Mouse (Mus musculus): ENCODE measurements around the gene Sgms1. TPM values are rescaled to one million over a fixed set of nuclear protein-coding genes. Genes with fewer than 3 reads are reported as not detected.

Gene Sgms1
- total and polyA plus RNA-seq, 2 experiments from 2014 or later = 21.3 to 28.4 TPM

DNA sequence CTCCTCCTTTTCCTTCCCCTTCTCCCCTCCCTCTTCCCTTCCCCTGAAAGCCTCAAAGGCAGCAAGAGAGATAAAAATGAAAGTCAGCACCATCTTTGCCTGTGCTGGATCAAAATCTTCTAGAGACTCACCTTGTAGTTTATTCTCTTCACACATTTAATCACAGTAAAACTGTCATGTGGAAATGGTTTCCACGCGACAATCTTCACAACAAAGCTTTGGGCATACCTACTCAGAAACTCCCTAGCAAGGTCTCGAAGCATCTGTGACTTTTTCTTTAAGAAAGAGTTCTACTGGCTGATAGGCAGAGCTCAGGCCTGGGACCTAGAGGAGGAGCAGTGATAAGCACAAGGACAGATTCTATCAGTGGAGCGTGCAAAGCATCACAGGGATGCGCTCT lies 131.4 kb downstream of the Sgms1 start:
- H3K9me3 ChIP-seq (ENCODE audit: low read length) = no peaks in the 10 kb centered on the region
- H3K4me2 ChIP-seq (ENCODE audit: low read depth, low read length, poor library complexity, severe bottlenecking) = no peak overlapping the region
- no peaks in the 10 kb centered on the region for H3K27me3 ChIP-seq (ENCODE audit: insufficient read depth, low read length)
- DNase-seq (ENCODE audit: low spot score) (no peak), ATAC-seq (ENCODE audit: low FRiP score) (no peak)
- no peak overlapping the region for H3K4me3 ChIP-seq (ENCODE audit: low read depth, low read length)
- no peak overlapping the region for H3K9ac ChIP-seq (replicated peaks; ENCODE audit: low read length, poor library complexity, severe bottlenecking)
- no peak for TF ChIP-seq CTCF (IDR thresholded peaks at IDR 0.05)
- H3K27ac ChIP-seq (ENCODE audit: low read depth, low read length) = 0 out of 2 replicates have a peak overlapping the region, but pooled peaks have one; percentile 3
- 69% methylated on average over 5 of the region's 5 CpGs for WGBS
- 0 out of 2 replicates have a peak, but pooled peaks cover 6% of the 10 kb centered on the region for H3K4me1 ChIP-seq (ENCODE audit: insufficient read depth, low read length)
- peaks cover 4% of the 10 kb centered on the region; the same call in 1 of the 2 replicates for H3K36me3 ChIP-seq (ENCODE audit: insufficient read depth, low read length)

- H3K9me3 ChIP-seq (ENCODE audit: low read length) = no peaks in the 10 kb centered on the region
- TF ChIP-seq CTCF (IDR thresholded peaks at IDR 0.05) = no peak
- H3K36me3 ChIP-seq (ENCODE audit: insufficient read depth, low read length) = peaks cover 4% of the 10 kb centered on the region; the same call in 1 of the 2 replicates
- H3K4me3 ChIP-seq (ENCODE audit: low read depth, low read length) = no peak overlapping the region
- H3K27ac ChIP-seq (ENCODE audit: low read depth, low read length) = no peak overlapping the region
- 0 out of 2 replicates have a peak, but pooled peaks cover 6% of the 10 kb centered on the region for H3K4me1 ChIP-seq (ENCODE audit: insufficient read depth, low read length)
- H3K27me3 ChIP-seq (ENCODE audit: insufficient read depth, low read length) = no peaks in the 10 kb centered on the region
- H3K9ac ChIP-seq (replicated peaks; ENCODE audit: low read length, poor library complexity, severe bottlenecking) = no peak overlapping the region
- ATAC-seq (ENCODE audit: low FRiP score) (no peak), DNase-seq (ENCODE audit: low spot score) (no peak)
- 90% methylated on average over 3 of the region's 3 CpGs for WGBS
- H3K4me2 ChIP-seq (ENCODE audit: low read depth, low read length, poor library complexity, severe bottlenecking) = no peak overlapping the region
These were observed 131.9 kb downstream of the Sgms1 start for GRCm38 (mm10) chr19:32257616-32258015.

DNA sequence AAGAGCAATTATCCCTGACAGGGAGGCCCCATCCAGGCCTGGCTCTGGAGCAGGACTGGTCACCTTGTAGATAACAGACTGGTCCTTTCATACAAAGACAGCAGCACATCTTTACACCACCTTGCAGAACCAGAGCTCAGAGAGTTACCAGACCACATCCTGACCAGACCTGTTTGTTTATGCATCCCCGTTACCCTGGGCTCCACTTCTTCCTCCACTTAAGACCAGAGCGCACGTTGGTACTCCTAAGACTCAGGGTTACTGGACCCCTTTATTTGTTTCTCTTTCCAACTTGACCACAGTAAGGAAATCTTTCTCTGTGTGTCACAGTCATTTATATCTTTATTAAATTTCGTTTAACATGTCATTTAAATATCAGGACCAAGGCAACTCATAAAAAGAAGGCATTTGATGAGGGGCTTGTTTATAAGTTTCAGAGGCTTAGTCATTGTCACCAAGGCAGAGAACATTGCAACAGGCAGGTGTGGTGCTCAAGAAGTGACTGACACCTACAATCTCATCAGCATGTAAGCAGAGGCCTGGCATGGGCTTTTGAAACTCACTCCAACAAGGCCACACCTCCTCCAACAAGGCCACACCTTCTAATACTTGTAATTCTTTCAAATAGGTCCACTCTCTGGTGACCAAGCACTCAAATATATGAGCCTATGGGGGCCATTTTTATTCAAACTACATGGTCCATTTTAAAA lies 132.7 kb downstream of the Sgms1 start:
- H3K36me3 ChIP-seq (ENCODE audit: insufficient read depth, low read length) = peaks cover 4% of the 10 kb centered on the region; the same call in 1 of the 2 replicates
- TF ChIP-seq CTCF (IDR thresholded peaks at IDR 0.05) = no peak
- 0 out of 2 replicates have a peak, but pooled peaks cover 6% of the 10 kb centered on the region for H3K4me1 ChIP-seq (ENCODE audit: insufficient read depth, low read length)
- peak overlapping the region; percentile 19; the same call in 1 of the 2 replicates for H3K27ac ChIP-seq (ENCODE audit: low read depth, low read length)
- no peak overlapping the region for H3K4me3 ChIP-seq (ENCODE audit: low read depth, low read length)
- H3K9ac ChIP-seq (replicated peaks; ENCODE audit: low read length, poor library complexity, severe bottlenecking) = no peak overlapping the region
- no peak for ATAC-seq (ENCODE audit: low FRiP score)
- no peak for DNase-seq (ENCODE audit: low spot score)
- H3K9me3 ChIP-seq (ENCODE audit: low read length) = no peaks in the 10 kb centered on the region
- no peaks in the 10 kb centered on the region for H3K27me3 ChIP-seq (ENCODE audit: insufficient read depth, low read length)
- H3K4me2 ChIP-seq (ENCODE audit: low read depth, low read length, poor library complexity, severe bottlenecking) = no peak overlapping the region
- WGBS = 74% methylated on average over 4 of the region's 4 CpGs

GRCm38 (mm10) chr19:32255429-32256185 lies 133.9 kb downstream of the Sgms1 start:
- ATAC-seq (ENCODE audit: low FRiP score) (no peak), DNase-seq (ENCODE audit: low spot score) (no peak)
- Histone ChIP-seq H3K9ac (replicated peaks; ENCODE audit: low read length, poor library complexity, severe bottlenecking) (no peak overlapping the region), H3K27me3 (ENCODE audit: insufficient read depth, low read length) (no peaks in the 10 kb centered on the region), H3K4me2 (ENCODE audit: low read depth, low read length, poor library complexity, severe bottlenecking) (no peak overlapping the region), H3K9me3 (ENCODE audit: low read length) (no peaks in the 10 kb centered on the region), H3K27ac (ENCODE audit: low read depth, low read length) (0 out of 2 replicates have a peak overlapping the region, but pooled peaks have one; percentile 19), H3K4me1 (ENCODE audit: insufficient read depth, low read length) (peaks cover 6% of the 10 kb centered on the region; the same call in 1 of the 2 replicates), H3K4me3 (ENCODE audit: low read depth, low read length) (no peak overlapping the region), H3K36me3 (ENCODE audit: insufficient read depth, low read length) (peaks cover 4% of the 10 kb centered on the region; the same call in 1 of the 2 replicates)
- TF ChIP-seq CTCF (IDR thresholded peaks at IDR 0.05) = no peak
- 32% methylated on average over 6 of the region's 6 CpGs for WGBS

- Histone ChIP-seq H3K9ac (replicated peaks; ENCODE audit: low read length, poor library complexity, severe bottlenecking) (no peak overlapping the region), H3K27ac (ENCODE audit: low read depth, low read length) (0 out of 2 replicates have a peak overlapping the region, but pooled peaks have one; percentile 19), H3K4me2 (ENCODE audit: low read depth, low read length, poor library complexity, severe bottlenecking) (no peak overlapping the region), H3K4me1 (ENCODE audit: insufficient read depth, low read length) (peaks cover 6% of the 10 kb centered on the region; the same call in 1 of the 2 replicates), H3K9me3 (ENCODE audit: low read length) (no peaks in the 10 kb centered on the region), H3K4me3 (ENCODE audit: low read depth, low read length) (no peak overlapping the region), H3K27me3 (ENCODE audit: insufficient read depth, low read length) (no peaks in the 10 kb centered on the region), H3K36me3 (ENCODE audit: insufficient read depth, low read length) (peaks cover 4% of the 10 kb centered on the region; the same call in 1 of the 2 replicates)
- WGBS = 34% methylated on average over 8 of the region's 8 CpGs
- ATAC-seq (ENCODE audit: low FRiP score) (no peak), DNase-seq (ENCODE audit: low spot score) (no peak)
- no peak for TF ChIP-seq CTCF (IDR thresholded peaks at IDR 0.05)
These were observed 134.7 kb downstream of the Sgms1 start for GRCm38 (mm10) chr19:32254739-32255344.

All from midbrain, postnatal 0 days (tissue).